Mouse (Mus musculus) spleen, adult 2 months (tissue): ENCODE results near the gene Gm20721. TPM values are rescaled to one million over a fixed set of nuclear protein-coding genes. Genes with fewer than 3 reads are reported as not detected.

Experiments
- DNase-seq, 2 experiments: peaks; one replicate each; pipeline versions ENCODE4 v3.0.0 to v3.0.0-alpha.2; 2012 to 2021; ENCODE audit warnings: low spot score in 2 of 2, low read depth in 1 of 2
- H3K27ac ChIP-seq: fragments of 200-500 bp; 2 replicates; pipeline ENCODE4 v1.5.1; 2012; ENCODE audit warnings: low read length, inconsistent platforms; ENCODE audit not compliant: insufficient read depth
- H3K27me3 ChIP-seq: fragments of 200-500 bp; 2 replicates; pipeline ENCODE4 v1.6.1; 2012; ENCODE audit warnings: mild to moderate bottlenecking, moderate library complexity, low read length, inconsistent platforms; ENCODE audit not compliant: control insufficient read depth, insufficient read depth
- H3K36me3 ChIP-seq: fragments of 200-500 bp; 2 replicates; pipeline ENCODE4 v1.6.1; 2012; ENCODE audit warnings: mild to moderate bottlenecking, low read length, inconsistent platforms; ENCODE audit not compliant: control insufficient read depth, insufficient read depth
- H3K4me1 ChIP-seq: fragments of 200-500 bp; 2 replicates; pipeline ENCODE4 v1.6.1; 2011; ENCODE audit warnings: inconsistent platforms; ENCODE audit not compliant: control insufficient read depth, insufficient read depth, insufficient read length
- H3K4me3 ChIP-seq: fragments of 200-500 bp; 2 replicates; pipeline ENCODE4 v1.5.1; 2011; ENCODE audit warnings: mild to moderate bottlenecking, inconsistent platforms; ENCODE audit not compliant: insufficient read depth, insufficient read length; ENCODE audit errors: extremely low read depth
- CTCF ChIP-seq: fragments of 200-500 bp; IDR thresholded peaks from 2 replicates; pipeline ENCODE4 v1.5.1; 2011; ENCODE audit warnings: mild to moderate bottlenecking, inconsistent platforms; ENCODE audit not compliant: insufficient read depth, insufficient read length, insufficient replicate concordance; ENCODE audit errors: extremely low read depth
- POLR2A ChIP-seq: fragments of 200-500 bp; IDR thresholded peaks from 2 replicates; pipeline ENCODE4 v1.6.1; 2011; ENCODE audit warnings: low read depth, low read length, inconsistent platforms
- WGBS: fragments of 180-500 bp; shearing (Covaris S2); methylation state at CpG from one replicate; pipeline ENCODE4 v1.1.7; 2018; 5-methylcytosine and 5-hydroxymethylcytosine counted together
- polyA plus RNA-seq: library from polyadenylated mRNA; depleted of rRNA; stranded (reverse); fragments of >200 nt; gene quantifications from 2 replicates; pipeline ENCODE4 v1.2.3, GENCODE M21; 2012

Gm20721 gene
- polyA plus RNA-seq, 1 experiment: 0.09 TPM

- TF ChIP-seq CTCF: no peak
- TF ChIP-seq POLR2A: no peak
- Histone ChIP-seq H3K27ac (no peak overlapping the region), H3K27me3 (peaks cover 10% of the 10 kb centered on the region), H3K4me1 (peaks cover 3% of the 10 kb centered on the region; the same call in 1 of the 2 replicates), H3K4me3 (no peak overlapping the region), H3K36me3 (no peaks in the 10 kb centered on the region)
- DNase-seq: no peak
- 65% methylated on average over 48 of the region's 48 CpGs for WGBS
Observed at GRCm38 (mm10) chr2:174299091-174299770, 47.3 kb downstream of the Gm20721 start.

- no peak overlapping the region for H3K4me3 ChIP-seq
- TF ChIP-seq CTCF: no peak
- no peak for TF ChIP-seq POLR2A
Observed at GRCm38 (mm10) chr2:174298471-174298870, 48.0 kb downstream of the Gm20721 start.

GRCm38 (mm10) chr2:174297851-174298250 is 48.7 kb downstream of the Gm20721 start:
- peaks cover 10% of the 10 kb centered on the region for H3K27me3 ChIP-seq
- WGBS: 60% methylated on average over 19 of the region's 19 CpGs
- no peak for TF ChIP-seq CTCF
- no peak for TF ChIP-seq POLR2A
- H3K4me1 ChIP-seq: peaks cover 3% of the 10 kb centered on the region; the same call in 1 of the 2 replicates
- no peaks in the 10 kb centered on the region for H3K36me3 ChIP-seq
- DNase-seq: no peak
- no peak overlapping the region for H3K4me3 ChIP-seq
- no peak overlapping the region for H3K27ac ChIP-seq

More at GRCm38 (mm10) chr2:174298471-174298870, 48.0 kb downstream of the Gm20721 start:
- H3K36me3 ChIP-seq: no peaks in the 10 kb centered on the region
- H3K27me3 ChIP-seq: peaks cover 10% of the 10 kb centered on the region
- WGBS: 54% methylated on average over 33 of the region's 33 CpGs
- H3K27ac ChIP-seq: no peak overlapping the region
- DNase-seq: no peak
- peaks cover 3% of the 10 kb centered on the region; the same call in 1 of the 2 replicates for H3K4me1 ChIP-seq

GRCm38 (mm10) chr2:174297086-174297571 is 49.4 kb downstream of the Gm20721 start:
- peaks cover 3% of the 10 kb centered on the region; the same call in 1 of the 2 replicates for H3K4me1 ChIP-seq
- H3K4me3 ChIP-seq: no peak overlapping the region
- no peaks in the 10 kb centered on the region for H3K36me3 ChIP-seq
- H3K27me3 ChIP-seq: peaks cover 10% of the 10 kb centered on the region
- peak in 1 of 2 experiments; percentile 12 for DNase-seq
- WGBS: 50% methylated on average over 29 of the region's 29 CpGs
- no peak overlapping the region for H3K27ac ChIP-seq
- TF ChIP-seq CTCF (no peak), POLR2A (no peak)

DNA sequence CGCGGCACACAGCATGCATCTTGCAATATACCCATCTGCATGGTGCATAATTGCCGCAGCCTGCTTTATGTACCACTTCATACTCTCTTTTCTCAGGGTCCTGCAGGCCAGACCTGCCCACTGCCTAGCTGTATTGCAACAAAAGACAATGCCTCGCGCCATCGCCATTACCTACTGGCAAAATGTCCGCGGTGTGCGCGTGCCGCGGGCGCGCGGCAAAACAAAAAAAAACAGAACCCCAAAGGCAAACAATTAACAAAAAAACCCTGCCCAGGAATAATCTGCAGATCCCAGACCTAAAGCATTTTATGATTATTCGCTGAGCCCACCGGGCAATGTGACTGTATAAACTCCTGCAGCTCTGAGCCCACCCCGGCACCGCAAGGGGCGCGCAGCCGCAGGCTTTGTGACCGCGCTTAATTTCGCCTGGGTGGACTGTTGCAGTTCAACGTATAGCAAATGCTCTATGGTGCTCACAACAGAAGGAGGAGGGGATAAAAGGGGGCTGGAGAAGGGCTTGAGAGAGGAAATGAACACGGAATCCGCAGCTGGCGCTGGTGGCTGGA is 50.5 kb downstream of the Gm20721 start:
- peak overlapping the region; percentile 36 for H3K4me3 ChIP-seq
- peaks cover 3% of the 10 kb centered on the region; the same call in 1 of the 2 replicates for H3K4me1 ChIP-seq
- no peaks in the 10 kb centered on the region for H3K36me3 ChIP-seq
- no peak for DNase-seq
- 48% methylated on average over 29 of the region's 29 CpGs for WGBS
- no peak overlapping the region for H3K27ac ChIP-seq
- H3K27me3 ChIP-seq: peaks cover 10% of the 10 kb centered on the region
- TF ChIP-seq CTCF (no peak), POLR2A (no peak)

DNA sequence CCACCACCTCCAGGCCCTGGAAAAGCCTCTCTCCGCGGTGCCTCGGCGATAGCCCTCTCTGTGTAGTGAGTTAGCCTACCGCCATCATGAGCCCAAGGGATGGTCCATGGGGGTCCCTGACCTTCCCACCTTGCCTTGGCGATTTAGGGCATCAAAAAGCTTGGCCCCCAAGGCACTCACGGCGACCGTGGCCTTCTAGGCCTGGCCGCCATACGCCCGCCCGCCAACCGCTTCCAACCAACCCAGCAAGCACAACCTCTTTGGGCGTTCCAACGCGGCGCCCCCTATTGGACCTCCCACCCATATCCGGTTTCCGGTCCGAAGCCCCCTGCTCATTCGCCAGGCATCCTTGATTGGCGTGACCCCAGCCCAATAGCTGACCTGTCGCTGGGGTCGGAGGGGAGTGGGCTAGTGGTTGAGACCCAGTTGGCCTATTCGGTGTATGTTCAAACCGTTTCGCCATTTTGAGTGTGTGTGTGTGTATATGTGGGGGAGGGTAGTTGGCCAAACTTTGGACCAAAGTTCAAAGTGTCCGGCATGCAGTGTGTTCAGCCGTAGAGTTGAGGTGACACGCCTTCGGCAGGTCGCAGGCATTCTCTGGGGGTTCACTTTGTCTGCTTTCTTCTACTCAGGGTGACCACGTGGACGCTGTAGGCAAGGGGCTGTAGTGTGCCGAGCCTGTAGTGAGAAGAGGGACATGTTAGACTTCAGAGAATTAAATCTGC is 51.2 kb downstream of the Gm20721 start:
- Histone ChIP-seq H3K27ac (no peak overlapping the region), H3K27me3 (peaks cover 10% of the 10 kb centered on the region), H3K4me1 (peaks cover 3% of the 10 kb centered on the region; the same call in 1 of the 2 replicates), H3K4me3 (peak overlapping the region; percentile 36), H3K36me3 (no peaks in the 10 kb centered on the region)
- peak; percentile 25 to 33 for DNase-seq
- TF ChIP-seq POLR2A: no peak
- no peak for TF ChIP-seq CTCF
- 53% methylated on average over 36 of the region's 36 CpGs for WGBS
